Mouse (Mus musculus) adrenal gland, postnatal 4 days (tissue): Measurements from ENCODE around the gene Plb1. TPM values are rescaled to one million over a fixed set of nuclear protein-coding genes. Genes with fewer than 3 reads are reported as not detected.

Experiments
- DNase-seq, 2 experiments: peaks; one replicate each; pipeline ENCODE4 v3.0.0; 2021 to 2022; ENCODE audit warnings: low spot score in 2 of 2, mixed read lengths in 2 of 2
- total RNA-seq, 2 experiments: library from RNA; stranded (reverse); gene quantifications; 2 replicates each; pipeline ENCODE4 v1.2.3; 2021

Plb1 gene
- total RNA-seq, 2 experiments from 2014 or later = 0.11 to 0.96 TPM

- no peak for DNase-seq
Measured at GRCm38 (mm10) chr5:32378546-32378945, 146.0 kb downstream of the Plb1 start.

- no peak for DNase-seq
Measured at GRCm38 (mm10) chr5:32388656-32389055, 156.1 kb downstream of the Plb1 start.

- DNase-seq = no peak
Measured at GRCm38 (mm10) chr5:32390295-32390694, 157.8 kb downstream of the Plb1 start.

- no peak for DNase-seq
Measured at GRCm38 (mm10) chr5:32392281-32392680, 159.8 kb downstream of the Plb1 start.

- no peak for DNase-seq
Measured at GRCm38 (mm10) chr5:32394586-32394985, 162.1 kb downstream of the Plb1 start.

- DNase-seq = no peak
Measured at GRCm38 (mm10) chr5:32395101-32395892, 162.8 kb downstream of the Plb1 start.

- no peak for DNase-seq
Measured at GRCm38 (mm10) chr5:32397719-32398118, 165.2 kb downstream of the Plb1 start.

GRCm38 (mm10) chr5:32400926-32401325 is 168.4 kb downstream of the Plb1 start:
- DNase-seq = no peak

- DNase-seq = no peak
Measured at GRCm38 (mm10) chr5:32403082-32403953, 170.8 kb downstream of the Plb1 start.

GRCm38 (mm10) chr5:32405199-32405855 is 172.8 kb downstream of the Plb1 start:
- no peak for DNase-seq

- DNase-seq = no peak
Measured at GRCm38 (mm10) chr5:32408771-32409170, 176.3 kb downstream of the Plb1 start.

- DNase-seq = no peak
Measured at GRCm38 (mm10) chr5:32409747-32410146, 177.2 kb downstream of the Plb1 start.

- no peak for DNase-seq
Measured at GRCm38 (mm10) chr5:32410954-32411688, 178.6 kb downstream of the Plb1 start.

- no peak for DNase-seq
Measured at GRCm38 (mm10) chr5:32412186-32412950, 179.9 kb downstream of the Plb1 start.

- no peak for DNase-seq
Measured at GRCm38 (mm10) chr5:32413083-32413482, 180.6 kb downstream of the Plb1 start.

GRCm38 (mm10) chr5:32413569-32413968 is 181.1 kb downstream of the Plb1 start:
- DNase-seq = no peak

GRCm38 (mm10) chr5:32414461-32414985 is 182.0 kb downstream of the Plb1 start:
- no peak for DNase-seq

- DNase-seq = no peak
Measured at GRCm38 (mm10) chr5:32415554-32415953, 183.0 kb downstream of the Plb1 start.
